Mouse (Mus musculus): ENCODE measurements around the gene Zfp953. TPM values are rescaled to one million over a fixed set of nuclear protein-coding genes. Genes with fewer than 3 reads are reported as not detected.

The Zfp953 gene
- polyA plus RNA-seq, 1 experiment from 2014 or later: 1.1 TPM

DNA sequence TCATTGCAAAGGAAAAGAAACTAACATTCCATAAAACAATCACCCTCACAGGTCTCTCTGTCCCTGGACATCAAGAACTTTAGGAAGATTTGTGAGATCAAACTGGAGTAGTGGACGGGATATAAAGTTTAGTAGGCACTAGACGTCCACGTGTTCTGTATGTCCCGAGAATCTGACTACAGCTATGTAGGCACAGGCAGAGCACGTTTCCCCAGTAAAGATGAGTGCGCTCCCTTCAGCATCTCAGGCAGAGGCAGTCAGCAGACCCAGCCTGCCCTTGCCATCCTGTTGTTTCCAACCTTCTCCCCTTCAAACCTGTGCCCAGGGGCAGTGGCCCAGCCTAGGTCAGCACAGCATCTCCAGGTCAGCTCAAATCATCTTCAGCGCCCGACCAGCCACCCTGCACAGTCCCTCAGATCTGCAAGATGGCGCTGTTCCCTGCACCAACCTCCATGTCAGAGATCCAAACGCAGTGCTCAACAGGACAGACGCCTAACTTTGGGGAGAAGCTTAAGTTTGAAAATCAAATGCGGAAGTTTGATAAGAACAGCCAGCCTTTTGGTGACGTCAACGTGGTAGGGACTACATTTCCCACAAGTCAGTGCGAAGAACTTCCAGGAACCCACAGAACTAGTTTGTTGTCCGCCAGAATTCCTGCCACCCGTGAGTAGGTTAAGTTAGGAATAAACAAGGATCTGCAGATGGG, 28.2 kb downstream of the Zfp953 start, which contains the start of gene Zfp595:
Gene Zfp595, minus strand, starts transcription at position 552 of the 706 bp plus-strand sequence.
- peak within 1 kb of the TSS; percentile 64 for H3K4me2 ChIP-seq
- H3K9me3 ChIP-seq (replicated peaks; ENCODE audit: control insufficient read depth, low read length): no peaks in the 10 kb centered on the region
- no peaks in the 10 kb centered on the region for H3K27me3 ChIP-seq (ENCODE audit: control insufficient read depth, insufficient read depth, low read length)
- H3K4me3 ChIP-seq (ENCODE audit: low read depth, low read length): peak within 1 kb of the TSS; percentile 58
- WGBS (ENCODE audit: insufficient replicate concordance): 15% methylated on average over 17 of the region's 17 CpGs
- peaks cover 4% of the 10 kb centered on the region for H3K4me1 ChIP-seq (ENCODE audit: control insufficient read depth, insufficient read depth, low read length)
- 0 out of 2 replicates have a peak within 1 kb of the TSS, but pooled peaks have one; percentile 24 for H3K27ac ChIP-seq (ENCODE audit: low read depth, low read length)
- peak within 1 kb of the TSS; percentile 69 for H3K9ac ChIP-seq (ENCODE audit: low read depth, low read length)
- no peaks in the 10 kb centered on the region for H3K36me3 ChIP-seq (ENCODE audit: control insufficient read depth, insufficient read depth, low read length)
- peak; percentile 88 for ATAC-seq (replicated peaks; ENCODE audit: insufficient number of reproducible peaks, low FRiP score, low TSS enrichment)

DNA sequence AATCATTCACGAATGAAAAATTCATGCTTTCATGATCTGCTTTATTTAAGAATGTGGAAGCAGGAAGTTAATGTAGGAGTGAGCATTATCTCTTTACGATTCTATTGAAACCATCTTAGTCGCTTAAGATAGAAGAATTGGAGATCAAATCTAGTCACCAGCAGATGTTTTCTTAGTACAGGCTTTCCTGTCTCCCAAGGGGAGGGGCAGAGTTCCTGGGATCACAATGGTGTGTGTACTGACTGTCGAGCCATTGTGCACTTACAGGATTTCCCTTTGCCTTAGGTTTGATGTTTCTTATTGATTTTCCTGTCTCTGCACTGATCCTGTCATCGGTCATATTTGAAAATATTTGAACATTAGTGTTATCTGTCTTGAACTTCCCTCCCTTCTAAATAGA, 53.7 kb downstream of the Zfp953 start:
- Histone ChIP-seq H3K27me3 (ENCODE audit: control insufficient read depth, insufficient read depth, low read length) (no peaks in the 10 kb centered on the region), H3K4me3 (ENCODE audit: low read depth, low read length) (peak overlapping the region; percentile 62), H3K9me3 (replicated peaks; ENCODE audit: control insufficient read depth, low read length) (no peaks in the 10 kb centered on the region), H3K27ac (ENCODE audit: low read depth, low read length) (no peak overlapping the region), H3K9ac (ENCODE audit: low read depth, low read length) (peak overlapping the region; percentile 49; the same call in 1 of the 2 replicates), H3K4me1 (ENCODE audit: control insufficient read depth, insufficient read depth, low read length) (no peaks in the 10 kb centered on the region), H3K4me2 (peak overlapping the region; percentile 92), H3K36me3 (ENCODE audit: control insufficient read depth, insufficient read depth, low read length) (no peaks in the 10 kb centered on the region)
- ATAC-seq (replicated peaks; ENCODE audit: insufficient number of reproducible peaks, low FRiP score, low TSS enrichment): peak; percentile 43
- WGBS (ENCODE audit: insufficient replicate concordance): 30% methylated on average over 5 of the region's 5 CpGs

DNA sequence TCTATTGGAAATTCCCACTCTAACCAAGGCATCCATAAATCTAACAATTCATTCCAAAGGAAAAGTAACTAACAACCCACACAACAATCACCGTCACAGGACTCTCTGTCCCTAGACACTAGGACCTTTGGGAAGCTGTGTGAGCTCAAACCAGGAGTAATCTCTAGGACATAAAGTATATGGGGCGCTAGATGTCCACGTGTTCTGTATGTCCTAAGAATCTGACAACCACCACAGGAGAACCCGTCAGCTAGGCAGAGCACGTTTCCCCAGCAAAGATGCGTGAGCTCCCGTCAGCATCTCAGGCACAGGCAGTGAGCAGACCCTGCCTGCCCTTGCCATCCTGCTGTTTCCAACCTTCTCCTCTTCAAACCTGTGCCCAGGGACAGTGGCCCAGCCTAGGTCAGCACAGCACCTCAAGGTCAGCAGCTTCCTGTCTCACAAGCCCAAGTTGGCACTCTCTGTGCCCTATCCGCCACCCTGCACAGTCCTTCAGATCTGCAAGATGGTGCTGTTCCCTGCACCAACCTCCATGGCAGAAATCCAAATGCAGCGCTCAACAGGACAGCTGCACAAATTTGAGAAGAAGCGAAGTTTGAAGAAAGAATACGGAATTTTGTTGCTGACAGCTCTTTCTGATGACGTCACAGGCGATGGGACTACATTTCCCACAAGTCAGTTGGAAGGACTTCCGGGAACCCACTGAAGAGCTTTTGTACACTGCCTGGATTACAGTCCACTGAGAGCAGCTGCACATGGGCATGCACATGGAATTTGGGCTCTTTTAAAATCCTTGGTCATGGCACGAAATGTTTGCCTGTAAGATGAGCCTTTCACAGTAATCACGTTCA, 54.4 kb downstream of the Zfp953 start, which contains the start of gene Zfp457:
Gene Zfp457, minus strand, starts transcription at position 664 of the 851 bp plus-strand sequence.
- H3K4me3 ChIP-seq (ENCODE audit: low read depth, low read length): peak within 1 kb of the TSS; percentile 62
- ATAC-seq (replicated peaks; ENCODE audit: insufficient number of reproducible peaks, low FRiP score, low TSS enrichment): peak; percentile 96
- no peaks in the 10 kb centered on the region for H3K9me3 ChIP-seq (replicated peaks; ENCODE audit: control insufficient read depth, low read length)
- H3K9ac ChIP-seq (ENCODE audit: low read depth, low read length): peak within 1 kb of the TSS; percentile 89
- 12% methylated on average over 16 of the region's 16 CpGs for WGBS (ENCODE audit: insufficient replicate concordance)
- peak within 1 kb of the TSS; percentile 92 for H3K4me2 ChIP-seq
- no peaks in the 10 kb centered on the region for H3K4me1 ChIP-seq (ENCODE audit: control insufficient read depth, insufficient read depth, low read length)
- H3K27me3 ChIP-seq (ENCODE audit: control insufficient read depth, insufficient read depth, low read length): no peaks in the 10 kb centered on the region
- 0 out of 2 replicates have a peak within 1 kb of the TSS, but pooled peaks have one; percentile 2 for H3K27ac ChIP-seq (ENCODE audit: low read depth, low read length)
- H3K36me3 ChIP-seq (ENCODE audit: control insufficient read depth, insufficient read depth, low read length): no peaks in the 10 kb centered on the region

Other genes with a start within 250 kb of the Zfp953 start
- 0.37 and 0.87 TPM in 2 replicates for gene Rslcan18, start 244.3 kb downstream of the Zfp953 start, polyA plus RNA-seq (2014; fragmentation: Nextera tagmentation; extraction: Ambion mirVana)
- 1.7 and 1.8 TPM in 2 replicates for gene Zfp759, start 238.9 kb downstream of the Zfp953 start, polyA plus RNA-seq (2014; fragmentation: Nextera tagmentation; extraction: Ambion mirVana)
- 3.6 and 4.0 TPM in 2 replicates for gene Rsl1, start 187.4 kb downstream of the Zfp953 start, polyA plus RNA-seq (2014; fragmentation: Nextera tagmentation; extraction: Ambion mirVana)
- 0.73 and 1.6 TPM in 2 replicates for gene Zfp455, start 166.1 kb downstream of the Zfp953 start, polyA plus RNA-seq (2014; fragmentation: Nextera tagmentation; extraction: Ambion mirVana)
- 1.3 and 1.9 TPM in 2 replicates for gene Zfp458, start 82.1 kb downstream of the Zfp953 start, polyA plus RNA-seq (2014; fragmentation: Nextera tagmentation; extraction: Ambion mirVana)
- 0.46 TPM in 1 of 2 replicates, not detected in the other for gene Zfp457, start 54.1 kb downstream of the Zfp953 start, polyA plus RNA-seq (2014; fragmentation: Nextera tagmentation; extraction: Ambion mirVana)
- gene Zfp595, start 28.0 kb downstream of the Zfp953 start, polyA plus RNA-seq (2014; fragmentation: Nextera tagmentation; extraction: Ambion mirVana): 1.7 and 2.1 TPM in 2 replicates
- gene Gm28044, start 69 bp downstream of the Zfp953 start, polyA plus RNA-seq (2014; fragmentation: Nextera tagmentation; extraction: Ambion mirVana): 0.31 and 1.1 TPM in 2 replicates
- gene Gm28041, start 15.1 kb upstream of the Zfp953 start, polyA plus RNA-seq (2014; fragmentation: Nextera tagmentation; extraction: Ambion mirVana): 0.35 and 0.49 TPM in 2 replicates
- gene Zfp456, start 15.2 kb upstream of the Zfp953 start, polyA plus RNA-seq (2014; fragmentation: Nextera tagmentation; extraction: Ambion mirVana): 1.2 TPM in 2 replicates
- 2.9 and 3.1 TPM in 2 replicates for gene Zfp429, start 39.2 kb upstream of the Zfp953 start, polyA plus RNA-seq (2014; fragmentation: Nextera tagmentation; extraction: Ambion mirVana)
- gene Zfp459, start 60.8 kb upstream of the Zfp953 start, polyA plus RNA-seq (2014; fragmentation: Nextera tagmentation; extraction: Ambion mirVana): 0.31 TPM in 1 of 2 replicates, not detected in the other
- 6.2 and 6.4 TPM in 2 replicates for gene Zfp874a, start 91.0 kb upstream of the Zfp953 start, polyA plus RNA-seq (2014; fragmentation: Nextera tagmentation; extraction: Ambion mirVana)
- gene Zfp874b, start 123.7 kb upstream of the Zfp953 start, polyA plus RNA-seq (2014; fragmentation: Nextera tagmentation; extraction: Ambion mirVana): 1.6 and 2.8 TPM in 2 replicates
- gene Zfp58, start 139.9 kb upstream of the Zfp953 start, polyA plus RNA-seq (2014; fragmentation: Nextera tagmentation; extraction: Ambion mirVana): 9.3 and 10.7 TPM in 2 replicates
- gene Gm26965, start 165.5 kb upstream of the Zfp953 start, polyA plus RNA-seq (2014; fragmentation: Nextera tagmentation; extraction: Ambion mirVana): not detected in 2 replicates
- 17.4 and 19.6 TPM in 2 replicates for gene Zfp87, start 165.6 kb upstream of the Zfp953 start, polyA plus RNA-seq (2014; fragmentation: Nextera tagmentation; extraction: Ambion mirVana)
- 8.8 and 12.5 TPM in 2 replicates for gene Zfp748, start 193.2 kb upstream of the Zfp953 start, polyA plus RNA-seq (2014; fragmentation: Nextera tagmentation; extraction: Ambion mirVana)
- gene Zfp729b, start 249.1 kb upstream of the Zfp953 start, polyA plus RNA-seq (2014; fragmentation: Nextera tagmentation; extraction: Ambion mirVana): 3.0 and 3.1 TPM in 2 replicates